Mouse (Mus musculus): ENCODE measurements around the gene Klk13. TPM values are rescaled to one million over a fixed set of nuclear protein-coding genes. Genes with fewer than 3 reads are reported as not detected.

Gene Klk13
- polyA plus RNA-seq, 1 experiment from 2014 or later = 5.5 TPM

DNA sequence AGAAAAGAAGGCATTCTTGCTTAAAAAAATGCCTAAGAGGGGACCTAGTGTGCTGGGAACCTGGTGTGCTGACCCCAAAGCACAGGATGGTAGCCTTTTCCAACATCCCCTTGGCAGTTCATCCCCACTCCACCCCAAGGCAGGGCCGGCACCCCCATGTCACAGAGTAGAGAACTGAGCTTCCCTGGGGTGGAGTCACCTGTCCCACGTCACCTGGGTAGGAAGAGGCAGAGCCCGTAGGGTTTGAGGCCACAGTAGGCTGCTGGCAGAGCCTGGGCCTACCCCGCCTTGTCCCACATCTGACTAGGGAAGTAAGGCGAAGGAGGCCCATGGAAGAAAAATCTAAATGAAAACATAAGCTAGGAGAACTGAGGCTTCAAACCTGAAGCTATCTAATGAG is 62.0 kb downstream of the Klk13 start, which contains the start of gene Klk11:
TSS of gene Klk11 (plus strand) at position 241 of the 400 bp plus-strand sequence.
- no peak for ATAC-seq (ENCODE audit: insufficient read depth, low FRiP score, low read depth)
- Histone ChIP-seq H3K36me3 (no peaks in the 10 kb centered on the region), H3K9ac (no peak within 1 kb of the TSS), H3K4me2 (no peak within 1 kb of the TSS), H3K27ac (peak within 1 kb of the TSS; percentile 74), H3K9me3 (no peaks in the 10 kb centered on the region), H3K4me3 (replicated peaks) (no peak within 1 kb of the TSS), H3K4me1 (no peaks in the 10 kb centered on the region), H3K27me3 (replicated peaks) (no peaks in the 10 kb centered on the region)
- WGBS = 76% methylated on average over 5 of the region's 5 CpGs

DNA sequence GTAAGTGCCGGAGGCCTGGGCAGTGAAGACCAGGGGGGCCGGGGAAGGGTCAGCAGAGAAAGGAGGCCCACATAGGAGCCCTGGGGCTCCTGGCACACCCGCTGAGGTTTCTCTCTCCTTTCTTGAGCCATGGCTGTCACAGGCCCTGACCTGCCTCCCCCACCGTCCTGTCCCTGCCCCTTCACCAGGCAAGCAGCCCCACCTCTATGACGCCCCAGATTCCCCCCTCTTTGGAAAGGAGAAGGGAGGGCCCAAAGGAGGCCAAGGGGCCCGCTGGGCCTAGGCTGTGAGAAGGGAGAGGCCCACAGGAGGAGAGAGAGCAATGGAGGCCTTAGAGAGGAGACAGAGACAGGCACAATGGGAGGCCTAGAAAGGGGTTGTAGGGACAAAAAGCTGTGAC is 62.4 kb downstream of the Klk13 start:
- no peaks in the 10 kb centered on the region for H3K27me3 ChIP-seq (replicated peaks)
- no peak overlapping the region for H3K9ac ChIP-seq
- H3K4me3 ChIP-seq (replicated peaks) = no peak overlapping the region
- no peaks in the 10 kb centered on the region for H3K36me3 ChIP-seq
- ATAC-seq (ENCODE audit: insufficient read depth, low FRiP score, low read depth) = peak; percentile 48; the same call in 1 of the 2 replicates
- peak overlapping the region; percentile 74 for H3K27ac ChIP-seq
- H3K4me2 ChIP-seq = no peak overlapping the region
- 61% methylated on average over 6 of the region's 6 CpGs for WGBS
- no peaks in the 10 kb centered on the region for H3K4me1 ChIP-seq
- H3K9me3 ChIP-seq = no peaks in the 10 kb centered on the region

DNA sequence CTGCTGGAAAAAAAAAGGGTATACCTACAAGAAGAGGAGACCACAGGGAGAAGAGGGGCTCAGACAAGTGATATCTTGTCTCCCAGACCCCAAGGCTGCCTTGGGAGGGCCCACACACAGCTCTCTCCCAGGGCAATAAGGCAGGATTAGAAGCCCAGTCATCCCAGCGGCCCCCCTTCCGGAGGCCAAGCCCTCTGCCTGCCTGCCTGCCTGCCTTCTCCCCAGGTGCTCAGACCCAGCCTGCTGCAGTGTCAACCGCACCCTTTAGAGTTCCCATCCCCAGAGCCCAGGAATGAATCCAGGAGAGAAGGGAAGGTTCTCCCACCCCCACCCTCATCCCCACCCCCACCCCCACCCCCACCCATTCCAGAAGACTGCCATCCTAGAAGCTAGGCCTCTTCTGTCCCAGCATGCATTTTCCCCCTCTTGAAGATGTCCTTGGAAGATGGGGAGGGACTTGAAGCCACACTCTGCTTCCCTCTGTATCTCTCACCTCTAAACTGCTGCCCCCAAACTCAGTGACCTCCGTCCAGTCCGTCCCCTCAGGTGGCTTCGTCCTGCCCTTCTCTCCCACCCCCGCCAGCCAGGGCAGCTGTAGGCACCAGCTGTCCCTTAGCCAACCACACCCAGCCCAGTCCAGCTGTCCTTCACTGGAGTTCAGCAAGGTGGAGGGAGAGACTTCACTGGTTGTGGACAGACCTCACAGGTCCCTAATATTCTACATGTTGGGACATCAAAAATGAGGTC is 63.1 kb downstream of the Klk13 start:
- Histone ChIP-seq H3K4me1 (no peaks in the 10 kb centered on the region), H3K27ac (peak overlapping the region; percentile 74), H3K9ac (no peak overlapping the region), H3K4me3 (replicated peaks) (no peak overlapping the region), H3K4me2 (no peak overlapping the region), H3K27me3 (replicated peaks) (no peaks in the 10 kb centered on the region), H3K9me3 (no peaks in the 10 kb centered on the region), H3K36me3 (no peaks in the 10 kb centered on the region)
- ATAC-seq (ENCODE audit: insufficient read depth, low FRiP score, low read depth) = 0 out of 2 replicates have a peak, but pooled peaks have one; percentile 20
- WGBS = 52% methylated on average over 6 of the region's 7 CpGs

DNA sequence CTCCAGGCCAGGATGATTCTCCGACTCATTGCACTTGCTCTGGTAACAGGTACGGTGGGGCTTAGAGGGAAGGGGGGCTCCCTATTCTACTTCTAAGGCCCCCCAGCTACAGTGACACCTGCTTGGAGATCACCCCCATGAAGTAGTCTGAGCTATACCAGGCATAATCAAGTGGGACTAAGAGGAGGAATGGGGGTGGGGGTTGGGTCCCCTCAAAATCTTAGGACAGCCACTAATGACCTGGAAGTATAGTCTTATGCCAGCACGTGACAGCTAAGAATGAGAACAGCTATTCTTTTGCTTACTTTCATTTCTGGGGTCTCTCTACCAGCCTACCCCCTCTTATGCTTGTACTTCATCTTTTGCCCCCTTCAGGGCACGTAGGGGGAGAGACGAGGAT is 64.1 kb downstream of the Klk13 start:
- H3K9ac ChIP-seq = no peak overlapping the region
- H3K4me2 ChIP-seq = no peak overlapping the region
- ATAC-seq (ENCODE audit: insufficient read depth, low FRiP score, low read depth) = no peak
- no peak overlapping the region for H3K27ac ChIP-seq
- H3K4me3 ChIP-seq (replicated peaks) = no peak overlapping the region
- no peaks in the 10 kb centered on the region for H3K4me1 ChIP-seq
- H3K27me3 ChIP-seq (replicated peaks) = no peaks in the 10 kb centered on the region
- H3K36me3 ChIP-seq = no peaks in the 10 kb centered on the region
- 86% methylated on average over 5 of the region's 5 CpGs for WGBS
- no peaks in the 10 kb centered on the region for H3K9me3 ChIP-seq

Other genes starting within 250 kb of the Klk13 start
- 6.0 and 7.7 TPM in 2 replicates for gene Vsig10l, start 249.4 kb upstream of the Klk13 start, polyA plus RNA-seq (2015; fragmentation: Nextera tagmentation; extraction: Ambion mirVana)
- 0.49 and 0.55 TPM in 2 replicates for gene Iglon5, start 222.5 kb upstream of the Klk13 start, polyA plus RNA-seq (2015; fragmentation: Nextera tagmentation; extraction: Ambion mirVana)
- gene 4931406B18Rik, start 206.6 kb upstream of the Klk13 start, polyA plus RNA-seq (2015; fragmentation: Nextera tagmentation; extraction: Ambion mirVana) = not detected in 2 replicates
- gene Cd33, start 168.1 kb upstream of the Klk13 start, polyA plus RNA-seq (2015; fragmentation: Nextera tagmentation; extraction: Ambion mirVana) = 2.1 and 2.3 TPM in 2 replicates
- gene Zfp658, start 150.3 kb upstream of the Klk13 start, polyA plus RNA-seq (2015; fragmentation: Nextera tagmentation; extraction: Ambion mirVana) = 2.9 and 3.6 TPM in 2 replicates
- gene Zfp719, start 133.0 kb upstream of the Klk13 start, polyA plus RNA-seq (2015; fragmentation: Nextera tagmentation; extraction: Ambion mirVana) = 10.3 and 11.3 TPM in 2 replicates
- not detected in 2 replicates for gene Zfp819, start 105.4 kb upstream of the Klk13 start, polyA plus RNA-seq (2015; fragmentation: Nextera tagmentation; extraction: Ambion mirVana)
- 1.1 and 2.2 TPM in 2 replicates for gene Ceacam18, start 77.9 kb upstream of the Klk13 start, polyA plus RNA-seq (2015; fragmentation: Nextera tagmentation; extraction: Ambion mirVana)
- gene Siglece, start 52.4 kb upstream of the Klk13 start, polyA plus RNA-seq (2015; fragmentation: Nextera tagmentation; extraction: Ambion mirVana) = 1.7 and 2.0 TPM in 2 replicates
- 14.3 and 14.7 TPM in 2 replicates for gene Ctu1, start 40.6 kb upstream of the Klk13 start, polyA plus RNA-seq (2015; fragmentation: Nextera tagmentation; extraction: Ambion mirVana)
- gene Klk14, start 22.1 kb upstream of the Klk13 start, polyA plus RNA-seq (2015; fragmentation: Nextera tagmentation; extraction: Ambion mirVana) = 0.21 TPM in 1 of 2 replicates, not detected in the other
- 0.57 and 2.4 TPM in 2 replicates for gene Klk12, start 56.3 kb downstream of the Klk13 start, polyA plus RNA-seq (2015; fragmentation: Nextera tagmentation; extraction: Ambion mirVana)
- gene Klk11, start 62.0 kb downstream of the Klk13 start, polyA plus RNA-seq (2015; fragmentation: Nextera tagmentation; extraction: Ambion mirVana) = 4.0 and 8.7 TPM in 2 replicates
- 4.1 and 17.4 TPM in 2 replicates for gene Klk10, start 68.5 kb downstream of the Klk13 start, polyA plus RNA-seq (2015; fragmentation: Nextera tagmentation; extraction: Ambion mirVana)
- gene Klk9, start 79.3 kb downstream of the Klk13 start, polyA plus RNA-seq (2015; fragmentation: Nextera tagmentation; extraction: Ambion mirVana) = 0.17 and 0.77 TPM in 2 replicates
- gene Klk8, start 85.0 kb downstream of the Klk13 start, polyA plus RNA-seq (2015; fragmentation: Nextera tagmentation; extraction: Ambion mirVana) = 17.8 and 24.5 TPM in 2 replicates
- gene Klk7, start 98.7 kb downstream of the Klk13 start, polyA plus RNA-seq (2015; fragmentation: Nextera tagmentation; extraction: Ambion mirVana) = not detected in 2 replicates
- gene Klk6, start 111.9 kb downstream of the Klk13 start, polyA plus RNA-seq (2015; fragmentation: Nextera tagmentation; extraction: Ambion mirVana) = 0.18 and 0.32 TPM in 2 replicates
- gene Klk5, start 129.4 kb downstream of the Klk13 start, polyA plus RNA-seq (2015; fragmentation: Nextera tagmentation; extraction: Ambion mirVana) = not detected in 2 replicates
- not detected in 2 replicates for gene Klk4, start 168.6 kb downstream of the Klk13 start, polyA plus RNA-seq (2015; fragmentation: Nextera tagmentation; extraction: Ambion mirVana)
- not detected in 2 replicates for gene Klk15, start 221.2 kb downstream of the Klk13 start, polyA plus RNA-seq (2015; fragmentation: Nextera tagmentation; extraction: Ambion mirVana)
- gene Klk1b8, start 238.1 kb downstream of the Klk13 start, polyA plus RNA-seq (2015; fragmentation: Nextera tagmentation; extraction: Ambion mirVana) = 1.4 and 1.7 TPM in 2 replicates